10 mouse cellular contexts compared by ENCODE assay signal in genomic region chr5:137376198-137376597, GRCm38 (mm10). TPM values are rescaled to one million over a fixed set of nuclear protein-coding genes. Genes with fewer than 3 reads are reported as not detected.
DNase-seq lines count a peak whose midpoint lies in the region; ATAC-seq and TF ChIP-seq lines count a peak whose summit lies in the region.
"Had no signal": no experiment of that assay in that cellular context is flagged by ENCODE, and none has a peak within 500 bp of the region (broad histone marks: within the 10 kb centered on the region; RNA-seq: fewer than 3 reads in every experiment).

No protein-coding gene starts in this region.

- no peak overlapping the region for H3K4me3 ChIP-seq in heart, embryonic 13.5 days
- H3K4me3 ChIP-seq in thymus, adult 2 months (ENCODE audit: control insufficient read depth, insufficient read depth, low read length) = no peak overlapping the region

- 21% methylated on average over 7 of the region's 7 CpGs for WGBS in heart, embryonic 13.5 days
- WGBS in thymus, adult 2 months = 59% methylated on average over 7 of the region's 7 CpGs

- H3K4me1 ChIP-seq in heart, embryonic 13.5 days = peaks cover 32% of the 10 kb centered on the region
- H3K4me1 ChIP-seq in thymus, adult 2 months (replicated peaks; ENCODE audit: control insufficient read depth, insufficient read depth, low read length) = no peaks in the 10 kb centered on the region

- H3K9ac ChIP-seq in heart, embryonic 13.5 days = peak overlapping the region; percentile 7; the same call in 1 of the 2 replicates

- no peak for TF ChIP-seq POLR2A in thymus, adult 2 months (IDR thresholded peaks at IDR 0.05; ENCODE audit: control insufficient read depth, extremely low read depth, insufficient read depth, low read length, poor library complexity)

- H3K36me3 ChIP-seq in heart, embryonic 13.5 days = peaks cover 48% of the 10 kb centered on the region
- H3K36me3 ChIP-seq in thymus, adult 2 months (ENCODE audit: control insufficient read depth, insufficient read depth, low read length) = no peaks in the 10 kb centered on the region

- ATAC-seq in heart, embryonic 13.5 days (ENCODE audit: extremely low read depth, insufficient number of reproducible peaks, low FRiP score, low TSS enrichment) = no peak
- ATAC-seq: Patski had no signal

- DNase-seq in heart, postnatal 14 days = no peak
- peak; percentile 85 for DNase-seq in ZHBTc4 (ENCODE audit: low read depth, low spot score)
- peak; percentile 66 for DNase-seq in kidney, adult 11 months
- peak; percentile 79 for DNase-seq in lung, postnatal 10 days
- no peak for DNase-seq in thymus, postnatal 14 days
- DNase-seq in urinary bladder, postnatal 36 days (ENCODE audit: low spot score in 2 of 2) = no peak
- DNase-seq in thymus, adult 2 months = no peak

- H3K4me2 ChIP-seq in heart, embryonic 13.5 days = no peak overlapping the region

- H3K9me3 ChIP-seq in heart, embryonic 13.5 days = no peaks in the 10 kb centered on the region

- H3K27me3 ChIP-seq in heart, embryonic 13.5 days (replicated peaks) = no peaks in the 10 kb centered on the region
- no peaks in the 10 kb centered on the region for H3K27me3 ChIP-seq in thymus, adult 2 months (ENCODE audit: control insufficient read depth, insufficient read depth, low read length)
- H3K27me3 ChIP-seq: Patski had no signal

- intact Hi-C loops in heart, postnatal 14 days (cut with DNase I) = loop anchor here (1.0 to 5.0 kb wide), 2 partner anchors 42 to 244 kb away; no protein-coding TSS in a partner anchor

- no peak for TF ChIP-seq CTCF in thymus, adult 2 months (IDR thresholded peaks at IDR 0.05; ENCODE audit: borderline replicate concordance, control insufficient read depth, extremely low read depth, insufficient read depth, low read length, poor library complexity)

- peak overlapping the region; percentile 70 for H3K27ac ChIP-seq in heart, embryonic 13.5 days (replicated peaks)
- no peak overlapping the region for H3K27ac ChIP-seq in thymus, adult 2 months (ENCODE audit: control insufficient read depth, insufficient read depth, low read length)
- H3K27ac ChIP-seq: macrophage had no signal

RNA-seq across cellular contexts. Expression of gene Ephb4, which starts 26.3 kb away (rescaled TPM):
- 33.1 and 37.6 TPM in 2 replicates for polyA plus RNA-seq in heart, embryonic 13.5 days (2015; fragmentation: Nextera tagmentation; extraction: Ambion mirVana)
- 10 to 100 TPM; 77.5 to 83.7 TPM for total RNA-seq in heart, postnatal 14 days (2021)
- polyA plus RNA-seq in thymus, adult 2 months (2012; rRNA removed) = 9.2 and 10.4 TPM in 2 replicates
- polyA plus RNA-seq: macrophage had no signal

RNA-seq across cellular contexts. Expression of gene Slc12a9, which starts 42.8 kb away (rescaled TPM):
- 8.1 and 8.7 TPM in 2 replicates for polyA plus RNA-seq in heart, embryonic 13.5 days (2015; fragmentation: Nextera tagmentation; extraction: Ambion mirVana)
- 1 to 10 TPM; 3.8 to 5.4 TPM for total RNA-seq in heart, postnatal 14 days (2021)
- polyA plus RNA-seq in thymus, adult 2 months (2012; rRNA removed) = 37.4 and 39.2 TPM in 2 replicates

Comparison
In these comparisons a context has a peak if more than half of its experiments do, and no peak if none do; other contexts are left out.
1. DNase-seq: peak in ZHBTc4 (single experiment), kidney, adult 11 months (single experiment) and lung, postnatal 10 days (single experiment); none in heart, postnatal 14 days (0 of 2), thymus, postnatal 14 days (single experiment), urinary bladder, postnatal 36 days (0 of 2) and thymus, adult 2 months (single experiment).